Mouse (Mus musculus) intestine, embryonic 15.5 days (tissue): ENCODE measurements around the gene Prr36. TPM values are rescaled to one million over a fixed set of nuclear protein-coding genes. Genes with fewer than 3 reads are reported as not detected.

Source experiments
- ATAC-seq: fragments of 200-750 bp; cut with Nextera tagmentation; 2 replicates; pipeline ENCODE4 v1.8.0; 2017; ENCODE audit warnings: moderate TSS enrichment, moderate library complexity
- H3K27ac ChIP-seq: fragments of 300-500 bp; sonication (generic); 2 replicates; pipeline ENCODE4 v1.5.1; 2015; ENCODE audit warnings: mild to moderate bottlenecking, inconsistent platforms
- H3K27me3 ChIP-seq: fragments of 300-500 bp; sonication (generic); replicated peaks from 2 replicates; pipeline ENCODE4 v1.6.1; 2015; ENCODE audit warnings: inconsistent platforms
- H3K36me3 ChIP-seq: fragments of 300-500 bp; sonication (generic); 2 replicates; pipeline ENCODE4 v1.6.1; 2015; ENCODE audit warnings: inconsistent platforms
- H3K4me1 ChIP-seq: fragments of 300-500 bp; sonication (generic); replicated peaks from 2 replicates; pipeline ENCODE4 v1.6.1; 2015; ENCODE audit warnings: inconsistent platforms
- H3K4me2 ChIP-seq: fragments of 300-500 bp; sonication (generic); replicated peaks from 2 replicates; pipeline ENCODE4 v1.6.1; 2015; ENCODE audit warnings: mild to moderate bottlenecking, inconsistent platforms
- H3K4me3 ChIP-seq: fragments of 300-500 bp; sonication (generic); replicated peaks from 2 replicates; pipeline ENCODE4 v1.5.1; 2015; ENCODE audit warnings: inconsistent platforms
- H3K9ac ChIP-seq: fragments of 300-500 bp; sonication (generic); 2 replicates; pipeline ENCODE4 v1.6.1; 2015; ENCODE audit warnings: inconsistent platforms
- H3K9me3 ChIP-seq: fragments of 300-500 bp; sonication (generic); 2 replicates; pipeline ENCODE4 v1.6.1; 2016; ENCODE audit warnings: inconsistent platforms
- WGBS: fragments of 180-500 bp; shearing (Covaris S2); methylation state at CpG from one replicate; pipeline ENCODE4 v1.1.7; 2015; 5-methylcytosine and 5-hydroxymethylcytosine counted together
- polyA plus RNA-seq: library from polyadenylated mRNA; unstranded; fragments of >200 nt; fragmentation: Nextera tagmentation; extraction: Ambion mirVana; gene quantifications from 2 replicates; pipeline ENCODE4 v1.2.1, GENCODE M21; 2015

The Prr36 gene
- polyA plus RNA-seq, 1 experiment from 2014 or later = 4.3 TPM

DNA sequence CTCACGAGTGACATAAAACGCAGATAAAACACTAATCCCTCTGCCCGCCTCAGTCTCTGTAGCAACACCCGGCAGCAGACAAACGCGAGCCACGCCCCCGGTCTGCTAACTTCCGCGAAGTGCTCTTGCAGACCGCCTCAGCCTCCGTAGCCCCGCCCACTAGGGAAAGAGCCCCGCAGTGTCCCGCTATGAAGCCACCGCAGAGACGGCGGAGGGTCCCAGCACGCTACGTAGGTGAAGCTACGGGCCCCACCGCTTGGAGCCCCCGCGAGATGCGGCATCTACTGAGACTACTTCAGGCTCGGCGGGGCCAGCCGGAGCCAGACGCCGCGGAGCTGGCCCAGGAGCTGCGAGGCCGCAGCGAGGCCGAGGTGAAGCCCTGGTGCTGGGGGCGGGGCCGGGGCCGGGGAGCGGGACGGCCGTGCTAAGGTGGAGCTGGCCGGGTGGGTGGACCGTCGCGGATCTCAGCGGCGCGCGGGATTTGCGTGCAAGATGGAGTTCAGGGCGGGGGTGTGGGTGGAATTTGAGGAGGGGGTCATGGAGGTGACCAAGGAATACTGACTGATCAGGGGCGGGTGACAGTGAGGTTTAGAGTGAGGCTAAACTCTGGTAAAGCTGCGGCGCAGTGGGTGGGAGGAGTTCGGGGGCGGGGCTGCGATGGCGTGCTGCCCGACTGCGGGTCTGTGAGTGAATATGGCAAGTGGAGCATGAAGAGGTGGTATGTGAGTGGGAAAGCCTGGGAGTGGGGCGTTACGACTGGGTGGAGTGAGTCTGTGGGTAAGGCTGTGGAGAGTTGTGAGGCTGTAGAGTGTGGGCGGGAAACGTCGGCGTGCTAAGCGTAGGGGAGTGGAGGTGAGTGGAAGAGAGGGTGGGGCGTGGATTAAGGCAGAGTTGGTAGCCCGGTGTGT is 35.9 kb upstream of the Prr36 start, which contains the start of gene Snapc2:
Snapc2 (plus strand) TSS at position 147 of the 908 bp plus-strand sequence.
- Histone ChIP-seq H3K4me3 (peak within 1 kb of the TSS; percentile 99), H3K9me3 (no peaks in the 10 kb centered on the region), H3K9ac (peak within 1 kb of the TSS; percentile 98), H3K4me1 (peaks cover 36% of the 10 kb centered on the region), H3K27ac (peak within 1 kb of the TSS; percentile 95), H3K4me2 (peak within 1 kb of the TSS; percentile 77), H3K27me3 (no peaks in the 10 kb centered on the region), H3K36me3 (peaks cover 21% of the 10 kb centered on the region)
- WGBS = under 1% methylated on average over 69 of the region's 69 CpGs
- peak; percentile 93 for ATAC-seq

DNA sequence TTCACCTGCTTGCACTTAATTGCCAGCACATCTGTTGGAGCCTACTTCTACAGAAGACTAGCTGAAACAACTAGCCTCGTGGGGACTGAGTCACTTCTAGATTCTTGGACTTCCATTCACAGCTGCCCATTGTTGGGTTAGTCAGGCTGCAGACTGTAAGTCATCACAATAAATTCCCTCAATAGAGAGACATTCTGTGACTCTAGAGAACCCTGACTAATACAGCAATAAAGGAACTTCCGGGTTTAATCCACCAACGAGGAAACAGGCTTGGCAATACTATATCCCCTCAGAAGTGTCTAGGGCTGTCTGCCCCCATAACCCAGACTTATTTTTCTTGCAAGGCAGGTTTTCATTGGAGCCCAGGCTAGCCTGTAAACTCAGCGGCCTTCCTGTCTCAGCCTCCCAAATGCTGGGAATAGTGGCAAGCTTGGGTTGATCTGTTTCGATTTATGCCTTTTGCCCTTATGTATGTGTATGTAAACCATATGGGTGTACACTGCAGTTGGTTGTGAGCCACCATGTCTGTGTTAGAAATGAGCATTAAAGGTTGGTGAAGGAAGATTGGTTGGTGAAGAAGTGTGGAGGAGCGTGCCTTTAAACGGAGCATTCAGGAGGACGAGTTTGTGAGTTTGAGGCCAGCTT is 35.0 kb upstream of the Prr36 start:
- Histone ChIP-seq H3K9me3 (no peaks in the 10 kb centered on the region), H3K27ac (peak overlapping the region; percentile 28; the same call in 1 of the 2 replicates), H3K4me2 (peak overlapping the region; percentile 77), H3K9ac (peak overlapping the region; percentile 98; the same call in 1 of the 2 replicates), H3K27me3 (no peaks in the 10 kb centered on the region), H3K4me3 (peak overlapping the region; percentile 99), H3K4me1 (peaks cover 27% of the 10 kb centered on the region), H3K36me3 (peaks cover 22% of the 10 kb centered on the region)
- 45% methylated on average over 8 of the region's 8 CpGs for WGBS
- ATAC-seq = 0 out of 2 replicates have a peak, but pooled peaks have one; percentile 0

DNA sequence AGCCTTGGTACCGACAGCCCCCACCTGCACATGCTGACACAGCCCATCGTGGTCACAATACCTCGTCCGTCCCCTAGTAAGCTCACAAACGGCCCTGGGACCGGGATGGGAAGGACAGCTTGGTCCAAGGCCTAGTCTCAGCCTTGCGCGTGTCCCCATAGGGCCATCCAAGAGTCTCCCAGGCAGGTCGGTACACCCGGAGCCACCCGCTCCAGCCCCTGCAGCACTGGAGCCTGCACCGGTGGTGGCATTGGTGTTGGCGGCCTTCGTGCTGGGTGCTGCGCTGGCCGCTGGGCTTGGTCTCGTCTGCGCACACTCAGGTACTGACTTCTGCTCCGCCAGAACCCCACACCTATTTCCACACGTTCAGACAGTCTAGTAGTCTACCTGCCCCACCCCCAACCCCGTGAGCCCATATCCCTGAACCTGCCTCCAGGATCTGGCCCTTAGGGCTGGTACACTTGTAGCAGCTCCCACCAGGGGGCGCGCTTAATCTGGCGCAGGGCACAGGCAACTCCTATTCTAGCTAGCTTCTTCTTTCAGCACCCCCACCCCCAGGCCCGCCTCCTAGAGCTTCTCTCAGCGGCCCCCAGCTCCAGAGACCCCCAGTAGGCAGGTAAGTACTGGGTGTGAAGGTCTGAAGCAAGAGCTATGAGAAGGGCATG is 33.2 kb upstream of the Prr36 start:
- H3K9me3 ChIP-seq = no peaks in the 10 kb centered on the region
- peaks cover 33% of the 10 kb centered on the region for H3K36me3 ChIP-seq
- H3K4me3 ChIP-seq = no peak overlapping the region
- WGBS = 39% methylated on average over 26 of the region's 26 CpGs
- peak; percentile 18; the same call in 1 of the 2 replicates for ATAC-seq
- H3K27me3 ChIP-seq = no peaks in the 10 kb centered on the region
- no peak overlapping the region for H3K4me2 ChIP-seq
- no peak overlapping the region for H3K9ac ChIP-seq
- H3K27ac ChIP-seq = no peak overlapping the region
- peaks cover 23% of the 10 kb centered on the region for H3K4me1 ChIP-seq

DNA sequence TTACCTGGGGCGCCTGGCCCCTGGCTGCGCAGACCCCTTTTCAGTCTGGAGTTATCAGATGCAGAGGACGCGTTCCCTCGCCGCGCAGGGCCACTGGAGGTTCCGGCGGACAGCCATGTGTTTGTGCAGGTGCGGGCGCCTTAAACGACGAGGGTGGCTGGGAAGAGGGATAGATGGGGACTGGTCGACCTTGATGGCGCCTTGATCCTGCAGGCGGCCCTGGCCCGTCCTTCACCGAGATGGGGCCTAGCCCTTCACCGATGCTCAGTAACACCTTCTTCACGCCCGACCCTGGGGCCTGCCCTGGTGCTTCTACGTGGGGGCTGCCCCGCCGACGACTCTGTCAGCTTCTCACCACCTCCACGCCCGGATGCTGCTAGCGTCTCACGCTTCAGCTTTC is 32.0 kb upstream of the Prr36 start:
- ATAC-seq = no peak
- no peak overlapping the region for H3K9ac ChIP-seq
- WGBS = 20% methylated on average over 29 of the region's 29 CpGs
- H3K36me3 ChIP-seq = peaks cover 34% of the 10 kb centered on the region
- peak overlapping the region; percentile 14; the same call in 1 of the 2 replicates for H3K4me2 ChIP-seq
- no peaks in the 10 kb centered on the region for H3K27me3 ChIP-seq
- no peak overlapping the region for H3K4me3 ChIP-seq
- peak overlapping the region; percentile 27; the same call in 1 of the 2 replicates for H3K27ac ChIP-seq
- peaks cover 23% of the 10 kb centered on the region for H3K4me1 ChIP-seq
- no peaks in the 10 kb centered on the region for H3K9me3 ChIP-seq

DNA sequence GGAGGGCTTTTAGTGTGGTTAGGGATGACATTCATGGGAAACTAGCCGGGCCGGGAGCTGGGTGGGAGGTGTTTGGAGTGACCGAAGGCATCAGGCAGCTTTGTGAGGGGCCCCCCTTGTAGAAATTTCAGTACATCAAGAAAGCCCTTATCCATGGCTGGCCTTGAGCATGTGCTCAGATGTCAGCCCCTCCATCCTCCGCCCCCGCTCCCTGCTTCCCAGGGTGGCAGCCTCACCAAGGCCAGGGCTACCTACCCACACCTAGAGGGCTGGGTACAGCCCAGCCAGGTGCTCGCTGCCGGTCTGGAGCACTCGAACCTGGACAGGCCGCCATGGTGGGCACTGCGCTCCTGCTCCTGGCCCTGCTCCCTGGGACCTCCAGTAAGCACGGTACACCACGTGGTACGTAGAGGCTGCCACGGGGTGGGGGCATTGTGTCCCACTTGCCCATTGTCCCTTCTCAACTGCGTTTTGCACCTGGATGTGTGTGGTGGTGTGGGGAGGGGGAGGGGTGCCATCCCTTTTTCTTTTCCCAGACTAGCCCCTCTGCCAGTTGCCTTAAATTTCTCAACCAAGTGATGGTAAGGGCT is 30.8 kb upstream of the Prr36 start, which contains the start of gene Tgfbr3l:
Tgfbr3l (plus strand) TSS at position 264 of the 590 bp plus-strand sequence.
- H3K4me2 ChIP-seq = peak within 1 kb of the TSS; percentile 14; the same call in 1 of the 2 replicates
- no peaks in the 10 kb centered on the region for H3K9me3 ChIP-seq
- H3K36me3 ChIP-seq = peaks cover 46% of the 10 kb centered on the region
- H3K27ac ChIP-seq = 0 out of 2 replicates have a peak within 1 kb of the TSS, but pooled peaks have one; percentile 27
- H3K4me3 ChIP-seq = no peak within 1 kb of the TSS
- H3K4me1 ChIP-seq = peaks cover 19% of the 10 kb centered on the region
- ATAC-seq = no peak
- WGBS = 77% methylated on average over 15 of the region's 15 CpGs
- no peak within 1 kb of the TSS for H3K9ac ChIP-seq
- no peaks in the 10 kb centered on the region for H3K27me3 ChIP-seq

DNA sequence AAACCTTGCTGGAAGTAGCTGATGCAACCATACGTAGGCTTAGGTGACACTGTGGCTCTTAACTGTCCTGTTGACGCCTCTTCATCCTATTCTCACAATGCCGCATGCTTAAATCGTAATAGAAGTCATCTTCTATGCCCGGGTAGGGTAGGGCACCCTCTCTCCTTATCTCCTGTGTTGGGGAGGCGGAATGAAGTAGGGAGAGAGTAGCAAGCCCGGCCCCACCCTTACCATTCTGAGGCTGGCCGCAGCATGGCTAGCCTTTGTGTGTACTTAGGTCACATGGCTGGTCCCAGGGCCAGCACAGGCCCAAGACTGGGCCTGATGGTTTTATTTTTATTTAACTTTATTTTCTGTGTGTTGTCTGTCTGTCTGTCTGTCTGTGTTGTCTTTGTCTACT is 30.0 kb upstream of the Prr36 start:
- H3K27ac ChIP-seq = no peak overlapping the region
- peaks cover 14% of the 10 kb centered on the region for H3K4me1 ChIP-seq
- H3K9ac ChIP-seq = no peak overlapping the region
- no peaks in the 10 kb centered on the region for H3K9me3 ChIP-seq
- no peak overlapping the region for H3K4me3 ChIP-seq
- no peak for ATAC-seq
- no peaks in the 10 kb centered on the region for H3K27me3 ChIP-seq
- peaks cover 52% of the 10 kb centered on the region for H3K36me3 ChIP-seq
- H3K4me2 ChIP-seq = no peak overlapping the region
- 83% methylated on average over 8 of the region's 8 CpGs for WGBS

DNA sequence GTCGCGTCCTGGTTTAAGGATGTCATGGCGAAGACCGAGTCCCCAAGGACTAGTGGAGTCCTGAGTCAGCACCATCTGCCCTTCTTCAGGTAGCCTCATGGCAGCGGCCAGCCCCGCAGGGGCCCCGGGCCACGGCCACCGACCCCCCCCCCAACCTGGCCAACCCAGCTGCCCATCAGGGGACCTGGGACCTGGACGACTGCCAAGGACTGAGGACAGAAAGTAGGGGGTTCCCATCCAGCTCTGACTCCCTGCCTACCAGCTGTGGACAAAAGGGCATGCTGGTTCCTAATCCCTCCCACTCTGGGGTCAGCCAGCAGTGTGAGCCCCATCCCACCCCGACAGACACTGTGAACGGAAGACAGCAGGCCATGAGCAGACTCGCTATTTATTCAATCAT is 28.5 kb upstream of the Prr36 start:
- Histone ChIP-seq H3K27me3 (no peaks in the 10 kb centered on the region), H3K4me3 (no peak overlapping the region), H3K9me3 (no peaks in the 10 kb centered on the region), H3K4me2 (no peak overlapping the region), H3K27ac (no peak overlapping the region), H3K36me3 (peaks cover 58% of the 10 kb centered on the region), H3K4me1 (peaks cover 21% of the 10 kb centered on the region), H3K9ac (no peak overlapping the region)
- no peak for ATAC-seq
- 87% methylated on average over 13 of the region's 13 CpGs for WGBS

DNA sequence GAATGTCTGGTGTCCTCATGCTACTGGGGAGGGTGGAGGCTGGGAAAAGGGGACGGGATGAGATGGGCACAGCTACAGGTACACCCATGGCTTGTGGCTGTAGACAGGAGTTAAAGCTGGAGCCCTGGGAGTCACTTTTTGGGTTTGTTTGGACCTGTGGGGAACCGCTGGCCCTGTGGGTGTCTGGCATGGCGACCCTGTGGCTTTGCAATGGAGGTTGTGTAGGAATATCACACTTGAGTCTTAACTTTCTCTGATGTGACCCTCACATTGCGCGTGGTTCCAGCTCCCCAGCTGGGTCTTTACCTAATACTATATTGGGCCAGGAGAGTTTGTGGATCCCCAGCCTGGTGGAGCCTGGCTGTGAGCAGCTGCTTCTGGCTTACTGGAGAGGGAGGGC is 27.8 kb upstream of the Prr36 start:
- ATAC-seq = no peak
- H3K4me2 ChIP-seq = no peak overlapping the region
- H3K9ac ChIP-seq = no peak overlapping the region
- no peaks in the 10 kb centered on the region for H3K9me3 ChIP-seq
- H3K27ac ChIP-seq = no peak overlapping the region
- peaks cover 58% of the 10 kb centered on the region for H3K36me3 ChIP-seq
- H3K27me3 ChIP-seq = no peaks in the 10 kb centered on the region
- no peak overlapping the region for H3K4me3 ChIP-seq
- peaks cover 23% of the 10 kb centered on the region for H3K4me1 ChIP-seq
- WGBS = 90% methylated on average over 5 of the region's 5 CpGs

DNA sequence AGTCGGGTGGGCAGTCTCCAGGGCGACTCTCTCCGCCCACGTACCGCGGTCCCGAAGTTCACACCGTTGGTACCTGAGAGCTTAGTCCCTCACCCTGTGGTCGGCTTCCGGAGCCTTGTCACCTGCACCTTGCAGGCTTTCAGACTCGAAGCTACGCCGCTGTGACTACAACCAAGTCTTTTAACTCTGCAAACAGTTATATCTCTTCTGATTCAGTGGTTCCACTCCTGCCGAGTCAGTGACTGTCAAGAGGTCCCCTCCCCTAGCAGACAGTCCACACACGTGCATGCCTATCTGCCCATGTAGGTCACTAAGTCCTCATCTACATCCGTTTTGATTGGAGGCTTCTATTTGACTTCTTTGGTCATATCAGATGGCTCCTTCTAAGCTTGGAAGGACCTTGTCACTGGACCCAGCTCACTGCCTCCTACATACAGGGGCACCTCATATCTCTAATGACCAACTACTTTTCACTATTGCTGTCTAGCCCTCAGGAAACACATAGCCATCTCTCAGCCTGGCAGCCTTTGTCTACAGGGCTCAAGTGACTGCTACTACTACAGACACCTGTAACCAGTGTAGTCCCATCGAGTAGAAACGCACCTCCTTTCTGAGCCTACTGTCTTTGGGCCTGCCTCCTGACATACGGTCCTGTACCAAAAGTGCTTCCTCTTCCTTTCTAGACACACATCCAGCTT is 22.1 kb upstream of the Prr36 start:
- peak; percentile 50 for ATAC-seq
- Histone ChIP-seq H3K27me3 (no peaks in the 10 kb centered on the region), H3K27ac (peak overlapping the region; percentile 93), H3K9ac (peak overlapping the region; percentile 74), H3K4me1 (peaks cover 22% of the 10 kb centered on the region), H3K4me3 (peak overlapping the region; percentile 67), H3K9me3 (no peaks in the 10 kb centered on the region), H3K36me3 (peaks cover 25% of the 10 kb centered on the region), H3K4me2 (peak overlapping the region; percentile 79)
- 12% methylated on average over 19 of the region's 19 CpGs for WGBS

DNA sequence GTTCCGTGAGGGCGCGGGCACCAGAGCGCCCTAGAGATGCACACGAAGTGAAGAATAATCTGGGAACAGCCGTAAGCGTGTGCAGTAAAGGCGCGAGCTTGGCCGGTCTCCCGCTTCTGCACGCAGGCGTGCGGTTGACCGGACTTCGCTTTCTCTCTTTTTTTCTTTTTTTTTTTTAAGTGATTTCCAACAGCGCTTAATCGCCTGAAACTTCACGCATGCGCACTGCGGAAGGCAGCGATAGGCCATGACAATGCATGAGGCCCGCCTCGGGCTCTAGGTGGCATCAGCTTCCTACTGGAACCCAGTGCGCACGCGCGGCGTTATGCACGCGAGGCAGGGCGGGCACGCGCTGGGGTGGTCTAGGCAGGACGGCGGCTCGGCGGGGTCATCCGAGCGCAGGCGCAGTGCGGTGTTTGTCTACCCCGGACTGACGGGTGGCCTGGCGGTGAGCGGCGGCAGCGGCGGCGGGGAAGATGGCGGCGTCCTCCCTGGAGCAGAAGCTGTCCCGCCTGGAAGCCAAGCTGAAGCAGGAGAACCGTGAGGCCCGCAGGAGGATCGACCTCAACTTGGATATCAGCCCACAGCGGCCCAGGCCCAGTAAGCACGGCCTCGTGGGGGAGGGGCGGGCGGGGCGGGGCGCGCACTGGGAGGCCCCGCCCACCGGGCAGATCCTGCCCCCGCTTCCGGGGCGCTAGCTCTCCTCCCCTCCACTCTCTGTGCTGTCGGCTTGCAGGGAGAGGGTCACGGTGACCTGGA is 21.4 kb upstream of the Prr36 start, which contains the start of the genes Map2k7 and Gm49320:
Map2k7 (plus strand) TSS at position 307 of the 759 bp plus-strand sequence.
Gm49320 (plus strand) TSS at position 432 of the 759 bp plus-strand sequence.
- no peaks in the 10 kb centered on the region for H3K27me3 ChIP-seq
- WGBS = under 1% methylated on average over 70 of the region's 71 CpGs
- peak; percentile 95 for ATAC-seq
- H3K4me1 ChIP-seq = peaks cover 22% of the 10 kb centered on the region
- peak within 1 kb of the TSS; percentile 74 for H3K9ac ChIP-seq
- peak within 1 kb of the TSS; percentile 79 for H3K4me2 ChIP-seq
- peak within 1 kb of the TSS; percentile 67 for H3K4me3 ChIP-seq
- peaks cover 18% of the 10 kb centered on the region for H3K36me3 ChIP-seq
- peak within 1 kb of the TSS; percentile 93 for H3K27ac ChIP-seq
- no peaks in the 10 kb centered on the region for H3K9me3 ChIP-seq
